Mouse (Mus musculus): ENCODE data around the gene Rab8b.

- TF ChIP-seq POLR2A (IDR thresholded peaks at IDR 0.05; ENCODE audit: borderline replicate concordance, control insufficient read depth, low read depth, low read length) = no peak
- TF ChIP-seq CTCF (IDR thresholded peaks at IDR 0.05; ENCODE audit: control insufficient read depth, insufficient read depth, low read length) = no peak
These were observed 25.7 kb upstream of the Rab8b start for GRCm38 (mm10) chr9:66945161-66945560.
